Mouse (Mus musculus): ENCODE results near the gene Cyp3a41b.
"Not testable (repeated sequence)": the region's sequence is repeated elsewhere in the genome, so short reads cannot be mapped to it uniquely, and the experiment has no call there.

DNA sequence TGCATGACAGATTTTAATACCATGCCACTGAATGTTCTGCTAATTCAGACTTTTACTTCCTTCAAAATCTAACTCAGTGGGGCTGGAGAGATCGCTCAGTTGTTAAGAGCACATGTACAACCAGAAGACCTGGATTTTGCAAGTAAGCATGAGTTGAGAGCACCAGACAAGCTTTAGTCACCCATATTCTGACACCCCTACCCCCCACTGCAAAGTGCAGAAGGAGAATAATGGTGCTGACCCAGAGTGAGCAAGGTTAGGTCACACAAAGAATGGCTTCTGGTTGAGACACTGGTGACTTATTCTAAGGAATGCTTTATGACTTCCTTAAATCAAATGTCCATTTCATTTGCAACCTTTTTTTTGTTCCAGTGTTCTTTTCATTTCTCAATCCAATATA, 20.4 kb upstream of the Cyp3a41b start:
- TF ChIP-seq CTCF (IDR thresholded peaks at IDR 0.05; ENCODE audit: borderline replicate concordance, insufficient read depth, low read length); POLR2A (IDR thresholded peaks at IDR 0.05; ENCODE audit: low read depth, low read length): not testable (repeated sequence)

Data from embryonic fibroblast, embryonic 13.5 days (primary cell).